Mouse (Mus musculus) neural tube, embryonic 15.5 days (tissue): ENCODE results near the gene Olfr1128. TPM values are rescaled to one million over a fixed set of nuclear protein-coding genes. Genes with fewer than 3 reads are reported as not detected.
"Not testable (repeated sequence)": the region's sequence is repeated elsewhere in the genome, so short reads cannot be mapped to it uniquely, and the experiment has no call there.

Source experiments
- ATAC-seq: fragments of 200-750 bp; cut with Nextera tagmentation; 2 replicates; pipeline ENCODE4 v1.8.0; 2017; ENCODE audit warnings: mild to moderate bottlenecking, moderate TSS enrichment, moderate library complexity; ENCODE audit not compliant: low FRiP score
- H3K27ac ChIP-seq: fragments of 300-500 bp; sonication (generic); replicated peaks from 2 replicates; pipeline ENCODE4 v1.5.1; 2015; ENCODE audit warnings: mild to moderate bottlenecking, inconsistent platforms
- H3K27me3 ChIP-seq: fragments of 300-500 bp; sonication (generic); replicated peaks from 2 replicates; pipeline ENCODE4 v1.6.1; 2015; ENCODE audit warnings: inconsistent platforms
- H3K36me3 ChIP-seq: fragments of 300-500 bp; sonication (generic); 2 replicates; pipeline ENCODE4 v1.6.1; 2015; ENCODE audit warnings: inconsistent platforms
- H3K4me1 ChIP-seq: fragments of 300-500 bp; sonication (generic); 2 replicates; pipeline ENCODE4 v1.6.1; 2015; ENCODE audit warnings: inconsistent platforms
- H3K4me2 ChIP-seq: fragments of 300-500 bp; sonication (generic); 2 replicates; pipeline ENCODE4 v1.6.1; 2015; ENCODE audit warnings: inconsistent platforms, mild to moderate bottlenecking, moderate library complexity
- H3K4me3 ChIP-seq: fragments of 300-500 bp; sonication (generic); replicated peaks from 2 replicates; pipeline ENCODE4 v1.5.1; 2015; ENCODE audit warnings: mild to moderate bottlenecking, inconsistent platforms
- H3K9ac ChIP-seq: fragments of 300-500 bp; sonication (generic); replicated peaks from 2 replicates; pipeline ENCODE4 v1.6.1; 2015; ENCODE audit warnings: mild to moderate bottlenecking, inconsistent platforms
- H3K9me3 ChIP-seq: fragments of 300-500 bp; sonication (generic); replicated peaks from 2 replicates; pipeline ENCODE4 v1.6.1; 2016; ENCODE audit warnings: inconsistent platforms
- WGBS: fragments of 180-500 bp; shearing (Covaris S2); methylation state at CpG from one replicate; pipeline ENCODE4 v1.1.7; 2015; ENCODE audit warnings: mixed read lengths; 5-methylcytosine and 5-hydroxymethylcytosine counted together
- polyA plus RNA-seq: library from polyadenylated mRNA; unstranded; fragments of >200 nt; fragmentation: Nextera tagmentation; extraction: Ambion mirVana; gene quantifications from 2 replicates; pipeline ENCODE4 v1.2.1, GENCODE M21; 2015

Olfr1128 gene
- not detected in 2 replicates for polyA plus RNA-seq

DNA sequence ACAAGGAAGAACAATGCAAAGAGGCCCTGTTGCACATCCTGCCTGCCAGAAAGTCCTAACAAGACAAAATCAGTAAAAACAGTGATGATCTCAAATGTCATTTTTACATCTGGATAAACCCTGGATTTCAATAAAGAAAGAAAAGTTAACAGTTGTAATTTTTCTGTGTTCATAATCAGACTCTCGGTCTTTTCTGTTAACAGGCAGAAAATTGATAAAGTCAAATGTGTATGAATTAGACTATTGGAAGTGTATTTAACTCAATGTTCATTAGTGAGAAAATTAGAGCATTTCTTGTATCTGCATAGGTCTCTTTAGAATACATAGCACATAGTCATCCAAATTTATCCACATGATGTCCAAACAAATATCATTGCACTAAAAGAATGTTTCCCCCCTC, at the start of gene Olfr1128:
TSS of gene Olfr1128 (minus strand) at position 101 of the 400 bp plus-strand sequence.
- ATAC-seq = no peak
- Histone ChIP-seq H3K4me3 (no peak within 1 kb of the TSS), H3K9ac (no peak within 1 kb of the TSS), H3K27ac (no peak within 1 kb of the TSS), H3K4me1 (no peaks in the 10 kb centered on the region), H3K9me3 (no peaks in the 10 kb centered on the region), H3K4me2 (no peak within 1 kb of the TSS), H3K36me3 (no peaks in the 10 kb centered on the region), H3K27me3 (no peaks in the 10 kb centered on the region)
- 98% methylated on average over 1 of the region's 1 CpGs for WGBS

DNA sequence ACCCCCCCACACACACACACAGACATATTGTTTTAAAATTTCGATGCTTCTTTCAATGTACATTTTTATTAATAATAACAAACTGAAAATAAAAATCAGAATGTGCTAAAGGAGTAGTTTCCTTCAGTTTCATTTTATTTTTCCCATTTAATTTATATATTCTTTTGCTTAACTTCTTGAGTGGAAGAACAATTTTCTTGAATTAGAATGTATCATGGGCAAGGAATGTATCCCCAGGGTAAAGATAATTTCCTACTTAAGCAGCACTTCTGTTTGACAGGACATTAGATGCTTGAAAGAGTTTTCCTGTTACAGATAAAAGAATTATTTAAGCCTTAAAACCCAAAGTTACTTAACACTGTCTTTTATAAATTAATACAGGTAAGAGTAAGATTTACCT, 28.3 kb upstream of the Olfr1128 start, which contains the start of gene Olfr1129:
TSS of gene Olfr1129 (plus strand) at position 301 of the 400 bp plus-strand sequence.
- not testable (repeated sequence) for ATAC-seq, H3K4me2 ChIP-seq, H3K4me3 ChIP-seq, H3K9ac ChIP-seq, H3K27ac ChIP-seq, H3K27me3 ChIP-seq, H3K36me3 ChIP-seq, H3K9me3 ChIP-seq, H3K4me1 ChIP-seq
- WGBS = 63% methylated on average over 1 of the region's 1 CpGs

DNA sequence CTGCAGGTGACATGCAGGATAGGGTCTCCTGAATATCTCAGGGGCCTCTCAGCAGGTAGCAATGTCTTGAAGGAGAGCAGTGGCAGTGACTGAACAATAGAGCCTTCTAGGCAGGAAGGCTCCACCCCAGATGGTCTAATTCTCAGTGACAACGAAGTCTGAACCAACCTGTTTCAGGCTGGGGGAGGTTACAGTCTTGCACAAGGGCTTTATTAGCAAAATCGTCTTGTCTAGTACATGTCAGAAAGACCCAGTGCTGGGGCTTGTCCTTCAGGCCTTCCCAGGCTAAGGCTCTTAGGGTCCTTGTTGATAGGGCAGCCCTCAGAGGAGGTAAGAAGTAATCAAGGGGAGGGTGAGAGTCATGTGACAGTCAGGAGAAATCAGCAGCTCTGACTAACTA, 10.5 kb downstream of the Olfr1128 start:
- Histone ChIP-seq H3K4me2 (no peak overlapping the region), H3K4me1 (no peaks in the 10 kb centered on the region), H3K9me3 (no peaks in the 10 kb centered on the region), H3K4me3 (no peak overlapping the region), H3K27me3 (no peaks in the 10 kb centered on the region), H3K27ac (no peak overlapping the region), H3K9ac (no peak overlapping the region), H3K36me3 (no peaks in the 10 kb centered on the region)
- ATAC-seq = no peak
- WGBS = 75% methylated on average over 2 of the region's 2 CpGs

DNA sequence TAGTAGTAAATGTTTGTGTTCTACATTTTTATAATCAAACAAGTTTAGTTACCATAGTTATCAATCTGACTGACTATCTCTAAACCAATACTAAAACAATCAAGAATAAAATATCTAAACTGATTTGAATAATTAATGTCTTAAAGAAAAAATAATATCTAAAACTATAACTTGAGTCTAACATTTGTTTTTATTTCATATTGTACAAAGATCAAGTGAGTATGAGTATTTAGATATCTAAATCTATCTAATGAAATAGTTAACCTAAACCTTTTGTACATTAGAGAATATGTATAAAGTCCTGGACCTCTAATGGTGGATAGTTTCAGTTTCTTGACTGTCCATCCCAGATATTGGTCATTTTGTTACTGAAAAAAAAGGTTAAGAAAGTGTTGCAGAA, 13.8 kb downstream of the Olfr1128 start, which contains the start of gene Olfr153:
TSS of gene Olfr153 (plus strand) at position 301 of the 400 bp plus-strand sequence.
- ATAC-seq = no peak
- H3K9ac ChIP-seq = no peak within 1 kb of the TSS
- no peaks in the 10 kb centered on the region for H3K36me3 ChIP-seq
- H3K4me2 ChIP-seq = no peak within 1 kb of the TSS
- H3K9me3 ChIP-seq = no peaks in the 10 kb centered on the region
- no peak within 1 kb of the TSS for H3K27ac ChIP-seq
- no peaks in the 10 kb centered on the region for H3K4me1 ChIP-seq
- no peaks in the 10 kb centered on the region for H3K27me3 ChIP-seq
- no peak within 1 kb of the TSS for H3K4me3 ChIP-seq

DNA sequence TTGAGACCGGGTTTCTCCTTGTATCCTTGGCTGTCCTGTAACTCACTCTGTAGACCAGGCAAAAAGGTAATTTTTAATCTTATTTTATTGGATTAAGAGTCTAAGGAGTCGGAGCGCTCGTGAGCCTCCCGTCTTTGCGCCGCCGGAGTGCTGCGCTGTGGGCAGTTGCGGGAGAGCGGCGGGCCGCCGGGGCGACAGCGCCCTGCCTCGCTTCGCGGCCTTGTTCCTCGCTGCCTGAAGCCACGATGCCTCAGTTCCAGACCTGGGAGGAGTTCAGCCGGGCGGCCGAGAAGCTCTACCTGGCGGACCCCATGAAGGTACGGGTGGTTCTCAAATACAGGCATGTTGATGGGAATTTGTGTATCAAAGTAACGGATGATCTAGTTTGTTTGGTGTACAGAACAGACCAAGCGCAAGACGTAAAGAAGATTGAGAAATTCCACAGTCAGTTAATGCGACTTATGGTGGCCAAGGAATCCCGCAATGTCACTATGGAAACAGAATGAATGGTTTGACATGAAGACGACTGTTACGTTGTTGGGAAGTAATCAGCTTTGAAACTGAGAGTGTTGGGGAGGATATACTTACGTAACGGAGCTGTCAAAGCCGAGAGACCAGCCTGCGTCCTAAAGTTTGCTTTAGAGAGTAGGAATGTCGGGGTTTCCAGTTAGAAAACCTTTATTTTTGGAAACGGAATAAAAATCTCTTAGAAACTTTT, 19.3 kb downstream of the Olfr1128 start:
- not testable (repeated sequence) for H3K27ac ChIP-seq, H3K4me1 ChIP-seq, H3K36me3 ChIP-seq, H3K9ac ChIP-seq, H3K9me3 ChIP-seq, H3K27me3 ChIP-seq
- WGBS = 30% methylated on average over 39 of the region's 39 CpGs
- peak overlapping the region; percentile 53 for H3K4me2 ChIP-seq
- H3K4me3 ChIP-seq = peak overlapping the region; percentile 27
- ATAC-seq = peak; percentile 57; the same call in 1 of the 2 replicates

DNA sequence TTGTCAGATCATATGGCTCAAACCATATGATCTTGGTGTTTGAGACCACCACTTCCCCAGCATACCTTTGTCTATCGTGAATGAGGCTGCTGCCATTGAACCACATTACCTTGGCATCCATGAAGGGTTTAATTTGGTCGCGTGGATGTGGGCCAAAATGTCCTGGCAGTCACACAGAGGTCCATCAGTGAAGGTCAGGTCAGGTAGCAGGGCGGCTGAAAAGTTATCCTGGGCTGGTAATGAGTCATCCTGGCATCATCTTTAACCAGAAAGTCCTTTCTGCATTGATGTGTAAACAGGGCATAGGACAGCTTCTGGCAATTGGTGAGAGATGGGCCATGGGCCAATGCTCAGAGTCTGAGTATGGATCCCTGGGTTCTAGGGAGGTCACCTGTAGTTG, 24.7 kb downstream of the Olfr1128 start:
- Histone ChIP-seq H3K27me3 (no peaks in the 10 kb centered on the region), H3K9me3 (no peaks in the 10 kb centered on the region), H3K27ac (no peak overlapping the region), H3K4me1 (no peaks in the 10 kb centered on the region), H3K36me3 (no peaks in the 10 kb centered on the region), H3K4me2 (no peak overlapping the region), H3K9ac (no peak overlapping the region), H3K4me3 (no peak overlapping the region)
- no peak for ATAC-seq
- WGBS = 94% methylated on average over 4 of the region's 4 CpGs

DNA sequence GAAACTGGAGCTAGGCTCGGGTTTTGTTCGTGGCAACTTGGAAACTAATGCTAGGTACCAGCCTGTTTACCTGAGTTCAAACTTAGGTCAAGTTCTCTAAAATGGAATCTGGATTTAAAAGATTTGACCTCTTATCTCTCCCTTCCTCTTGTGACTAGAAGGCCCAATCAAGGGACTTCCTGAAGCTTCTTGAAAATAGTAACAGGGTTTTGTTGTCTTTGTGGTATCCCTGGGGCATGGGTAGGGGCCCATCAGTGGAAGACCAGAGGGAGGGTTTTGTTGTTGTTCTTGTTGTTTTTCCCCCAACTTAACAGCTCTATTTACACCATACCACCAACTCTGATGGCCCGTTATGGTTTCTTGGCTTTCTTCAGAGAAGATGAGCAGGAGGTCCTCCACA, 28.8 kb downstream of the Olfr1128 start:
- H3K9me3 ChIP-seq = no peaks in the 10 kb centered on the region
- 86% methylated on average over 3 of the region's 3 CpGs for WGBS
- H3K4me3 ChIP-seq = no peak overlapping the region
- H3K4me1 ChIP-seq = no peaks in the 10 kb centered on the region
- no peak overlapping the region for H3K4me2 ChIP-seq
- H3K27me3 ChIP-seq = no peaks in the 10 kb centered on the region
- H3K9ac ChIP-seq = no peak overlapping the region
- no peak overlapping the region for H3K27ac ChIP-seq
- no peak for ATAC-seq
- H3K36me3 ChIP-seq = no peaks in the 10 kb centered on the region

DNA sequence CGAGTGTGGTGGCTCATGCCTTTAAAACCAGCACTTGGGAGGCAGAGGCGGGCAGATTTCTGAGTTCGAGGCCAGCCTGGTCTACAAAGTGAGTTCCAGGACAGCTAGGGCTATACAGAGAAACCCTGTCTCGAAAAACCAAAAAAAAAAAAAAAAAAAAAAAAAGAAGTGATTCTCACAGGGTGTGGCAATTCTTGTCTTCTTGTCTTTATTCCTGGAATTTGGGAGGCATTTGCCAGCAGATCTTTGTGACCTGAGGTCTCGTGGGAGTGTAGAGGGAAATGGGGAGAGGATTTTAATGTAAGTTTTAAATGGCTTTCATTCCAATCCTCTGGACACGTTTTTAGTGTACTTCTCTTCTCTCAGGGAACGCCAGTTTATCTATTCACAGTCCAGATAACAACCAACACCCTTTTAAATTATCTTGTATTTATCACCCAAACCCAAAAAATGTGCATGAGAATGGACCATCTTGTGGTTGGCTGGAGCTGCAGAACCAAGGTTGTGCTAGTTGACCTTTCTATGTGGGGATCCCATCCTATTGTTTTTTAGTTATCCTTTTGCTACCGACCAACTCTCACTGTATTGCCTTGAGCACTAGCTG, 29.8 kb downstream of the Olfr1128 start:
- Histone ChIP-seq H3K9me3 (no peaks in the 10 kb centered on the region), H3K9ac (no peak overlapping the region), H3K4me2 (no peak overlapping the region), H3K36me3 (no peaks in the 10 kb centered on the region), H3K4me3 (no peak overlapping the region), H3K27me3 (no peaks in the 10 kb centered on the region), H3K27ac (no peak overlapping the region), H3K4me1 (no peaks in the 10 kb centered on the region)
- ATAC-seq = no peak
- 88% methylated on average over 8 of the region's 8 CpGs for WGBS

DNA sequence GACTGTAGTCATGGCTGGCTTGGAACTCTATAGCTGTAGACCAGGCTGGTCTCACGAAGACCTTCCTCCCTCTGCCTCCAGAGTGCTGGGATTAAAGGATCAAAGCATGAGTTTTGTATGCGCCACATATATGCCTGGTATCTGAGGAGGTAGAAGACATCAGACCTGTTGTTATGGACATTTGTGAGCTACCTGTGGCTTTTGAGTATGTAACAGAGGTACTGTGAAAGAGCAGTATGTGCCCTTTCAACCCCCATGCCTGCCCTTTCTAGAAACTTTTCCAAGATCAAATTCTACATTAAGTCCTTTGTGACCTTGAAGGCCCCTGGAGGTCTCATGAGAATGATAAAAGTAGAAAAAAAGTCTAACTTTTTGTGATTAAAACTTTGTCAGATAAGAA, 30.3 kb downstream of the Olfr1128 start:
- Histone ChIP-seq H3K27ac (no peak overlapping the region), H3K36me3 (no peaks in the 10 kb centered on the region), H3K9me3 (no peaks in the 10 kb centered on the region), H3K4me3 (no peak overlapping the region), H3K9ac (no peak overlapping the region), H3K4me2 (no peak overlapping the region), H3K27me3 (no peaks in the 10 kb centered on the region), H3K4me1 (no peaks in the 10 kb centered on the region)
- no peak for ATAC-seq
- 95% methylated on average over 2 of the region's 2 CpGs for WGBS

DNA sequence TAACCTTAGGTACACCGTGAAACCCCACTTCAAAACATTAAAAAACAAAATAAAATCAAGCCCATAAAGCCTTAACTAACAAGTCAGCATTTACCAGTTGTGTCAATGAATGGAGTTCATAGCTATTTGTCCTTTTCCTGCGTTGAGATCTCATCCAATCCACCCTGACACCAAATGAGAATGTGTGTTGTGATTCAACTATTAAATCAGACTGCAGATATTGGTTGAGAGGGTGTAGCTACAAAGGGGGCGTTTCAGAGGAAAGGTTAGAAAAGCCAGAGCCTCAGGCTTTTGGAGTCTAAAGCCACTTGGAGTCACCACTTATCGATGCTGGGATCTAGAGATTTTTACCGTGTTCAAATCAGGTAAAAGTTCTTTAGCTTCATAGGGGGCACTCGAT, 39.1 kb downstream of the Olfr1128 start, which contains the start of gene Pramel6:
TSS of gene Pramel6 (plus strand) at position 301 of the 400 bp plus-strand sequence.
- no peak for ATAC-seq
- Histone ChIP-seq H3K4me2 (no peak within 1 kb of the TSS), H3K4me3 (no peak within 1 kb of the TSS), H3K4me1 (no peaks in the 10 kb centered on the region), H3K27me3 (no peaks in the 10 kb centered on the region), H3K36me3 (no peaks in the 10 kb centered on the region), H3K9me3 (no peaks in the 10 kb centered on the region), H3K27ac (no peak within 1 kb of the TSS), H3K9ac (no peak within 1 kb of the TSS)
- WGBS = 94% methylated on average over 6 of the region's 6 CpGs

DNA sequence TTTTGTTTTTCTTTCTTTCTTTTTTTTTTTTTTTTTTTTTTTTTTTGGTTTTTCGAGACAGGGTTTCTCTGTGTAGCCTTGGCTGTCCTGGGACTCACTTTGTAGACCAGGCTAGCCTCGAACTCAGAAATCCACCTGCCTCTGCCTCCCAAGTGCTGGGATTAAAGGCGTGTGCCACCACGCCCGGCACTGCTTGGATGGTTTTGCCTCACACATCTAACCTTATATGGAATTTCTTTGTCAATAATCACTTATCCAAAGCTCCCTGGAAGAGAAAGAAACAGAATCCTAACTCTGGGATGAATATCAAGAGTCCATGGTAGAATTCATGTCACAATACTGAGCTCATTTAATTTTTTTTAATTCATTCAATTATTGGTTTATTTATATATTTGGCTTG, 48.3 kb downstream of the Olfr1128 start, which contains the start of gene Pramel7:
TSS of gene Pramel7 (minus strand) at position 101 of the 400 bp plus-strand sequence.
- not testable (repeated sequence) for ATAC-seq

More for the DNA sequence above, 48.3 kb downstream of the Olfr1128 start, which contains the start of gene Pramel7:
- not testable (repeated sequence) for H3K9ac ChIP-seq, H3K4me2 ChIP-seq, H3K9me3 ChIP-seq, H3K27me3 ChIP-seq, H3K27ac ChIP-seq, H3K4me1 ChIP-seq, H3K4me3 ChIP-seq, H3K36me3 ChIP-seq
- 94% methylated on average over 4 of the region's 5 CpGs for WGBS
